Mouse (Mus musculus) MEL (cell line): ENCODE data around the gene Tlr4.

ENCODE experiments used
- CTCF ChIP-seq, 3 experiments: IDR thresholded peaks in 2 of 3; conservative IDR thresholded peaks in 1 of 3; 2 replicates each; pipeline ENCODE4 v1.5.1; 2011 to 2012; ENCODE audit warnings: low read length in 3 of 3, low read depth in 2 of 3, mild to moderate bottlenecking in 2 of 3, improper control_type of control experiment in 1 of 3, inconsistent platforms in 1 of 3, mixed read lengths in 1 of 3, moderate library complexity in 1 of 3; ENCODE audit not compliant: control insufficient read depth in 1 of 3, insufficient read depth in 1 of 3, poor library complexity in 1 of 3, severe bottlenecking in 1 of 3
- HCFC1 ChIP-seq: IDR thresholded peaks from 2 replicates; pipeline ENCODE4 v1.6.1; 2012; ENCODE audit warnings: low read depth, mild to moderate bottlenecking, inconsistent platforms, low read length, improper control_type of control experiment, moderate library complexity
- KAT2A ChIP-seq: conservative IDR thresholded peaks from 2 replicates; pipeline ENCODE4 v1.6.1; 2012; ENCODE audit warnings: low read depth, low read length, improper control_type of control experiment, inconsistent platforms
- MAFK ChIP-seq: IDR thresholded peaks from 2 replicates; pipeline ENCODE4 v1.6.1; 2011; ENCODE audit warnings: low read depth, mild to moderate bottlenecking, low read length, improper control_type of control experiment, borderline replicate concordance
- MXI1 ChIP-seq: IDR thresholded peaks from 2 replicates; pipeline ENCODE4 v1.6.1; 2011; ENCODE audit warnings: mild to moderate bottlenecking, low read depth, low read length, improper control_type of control experiment
- MYC ChIP-seq: IDR thresholded peaks from 2 replicates; pipeline ENCODE4 v1.6.1; 2011; ENCODE audit warnings: low read depth, mild to moderate bottlenecking, low read length, improper control_type of control experiment, moderate library complexity
- POLR2A ChIP-seq, 2 experiments: IDR thresholded peaks; 2 replicates each; pipeline ENCODE4 v1.6.1; 2011 to 2012; ENCODE audit warnings: low read length in 2 of 2, mild to moderate bottlenecking in 2 of 2, control low read depth in 1 of 2, improper control_type of control experiment in 1 of 2, low read depth in 1 of 2, moderate library complexity in 1 of 2; ENCODE audit not compliant: control insufficient read depth in 1 of 2, insufficient read depth in 1 of 2, poor library complexity in 1 of 2
- RCOR1 ChIP-seq: IDR thresholded peaks from 2 replicates; pipeline ENCODE4 v1.6.1; 2012; ENCODE audit warnings: low read depth, mild to moderate bottlenecking, inconsistent platforms, low read length, improper control_type of control experiment

GRCm38 (mm10) chr4:66919630-66920372 is 92.4 kb downstream of the Tlr4 start:
- no peak for TF ChIP-seq MAFK
- no peak for TF ChIP-seq RCOR1
- no peak for TF ChIP-seq MXI1
- TF ChIP-seq CTCF (IDR thresholded peaks at IDR 0.05 in 2 of 3, conservative IDR thresholded peaks at IDR 0.05 in 1 of 3; ENCODE audit: control insufficient read depth in 1 of 3, insufficient read depth in 1 of 3, low read depth in 2 of 3, low read length in 3 of 3, poor library complexity in 1 of 3, severe bottlenecking in 1 of 3) = no peak
- TF ChIP-seq MYC = no peak
- TF ChIP-seq KAT2A = no peak
- no peak for TF ChIP-seq HCFC1
- TF ChIP-seq POLR2A (IDR thresholded peaks at IDR 0.05; ENCODE audit: control insufficient read depth in 1 of 2, insufficient read depth in 1 of 2, low read depth in 1 of 2, low read length in 2 of 2, poor library complexity in 1 of 2) = no peak
